Mouse (Mus musculus) CH12.LX (cell line): ENCODE measurements around the gene 2210011C24Rik.

Experiments
- CHD2 ChIP-seq: IDR thresholded peaks from 2 replicates; pipeline ENCODE4 v1.6.1; 2011; ENCODE audit warnings: low read length, improper control_type of control experiment
- CTCF ChIP-seq, 2 experiments: IDR thresholded peaks in 1 of 2; conservative IDR thresholded peaks in 1 of 2; 2 replicates each; pipeline ENCODE4 v1.5.1; 2011 to 2012; ENCODE audit warnings: low read depth in 2 of 2, low read length in 2 of 2, improper control_type of control experiment in 1 of 2, inconsistent platforms in 1 of 2, mild to moderate bottlenecking in 1 of 2, moderate library complexity in 1 of 2
- POLR2A ChIP-seq: IDR thresholded peaks from 2 replicates; pipeline ENCODE4 v1.6.1; 2011; ENCODE audit warnings: low read depth, mild to moderate bottlenecking, improper control_type of control experiment, low read length

DNA sequence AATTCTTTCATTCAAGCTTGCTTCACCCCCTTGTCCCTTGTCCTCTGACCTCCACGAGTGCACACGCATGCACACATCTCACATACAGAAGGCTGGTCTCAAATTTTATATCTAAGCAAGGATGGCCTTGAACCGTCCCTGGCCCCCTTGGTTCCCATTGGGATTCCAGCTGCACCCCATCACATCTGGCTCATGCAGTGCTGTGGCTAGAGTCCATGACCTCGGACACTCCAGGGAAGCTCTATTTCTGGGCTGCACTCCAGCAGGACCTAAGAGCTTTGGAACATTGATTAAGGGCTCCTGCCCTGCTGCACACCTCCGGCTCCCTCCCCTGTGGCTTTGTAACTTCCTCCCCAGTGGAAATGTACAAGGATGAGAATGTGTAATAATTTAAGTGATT, 26.0 kb upstream of the 2210011C24Rik start:
- TF ChIP-seq CHD2, result no peak
- TF ChIP-seq POLR2A, result no peak
- no peak for TF ChIP-seq CTCF (conservative IDR thresholded peaks at IDR 0.05 in 1 of 2, IDR thresholded peaks at IDR 0.05 in 1 of 2; ENCODE audit: low read depth in 2 of 2, low read length in 2 of 2)
